Mouse (Mus musculus) neural tube, embryonic 11.5 days (tissue): ENCODE measurements at regions not wholly inside any gene's neighbourhood (a gene's known extent, or its start where the extent isn't known, plus 50 kb on each side); places are given as distances from the start of the nearest gene placed in this dataset.

ENCODE experiments used
- ATAC-seq: fragments of 200-750 bp; cut with Nextera tagmentation; 2 replicates; pipeline ENCODE4 v1.8.0; 2017; ENCODE audit warnings: moderate number of reproducible peaks, mild to moderate bottlenecking, moderate TSS enrichment, moderate library complexity; ENCODE audit not compliant: insufficient read depth, low FRiP score, low TSS enrichment
- DNase-seq: peaks from one replicate; pipeline ENCODE4 v3.0.0-alpha.2; 2015; ENCODE audit warnings: low spot score
- H3K27ac ChIP-seq: fragments of 300-500 bp; sonication (generic); 2 replicates; pipeline ENCODE4 v1.5.1; 2014; ENCODE audit warnings: low read depth, mild to moderate bottlenecking, low read length
- H3K27me3 ChIP-seq: fragments of 300-500 bp; sonication (generic); 2 replicates; pipeline ENCODE4 v1.6.1; 2014; ENCODE audit warnings: mild to moderate bottlenecking, low read length, mixed read lengths; ENCODE audit not compliant: control insufficient read depth, insufficient read depth
- H3K36me3 ChIP-seq: fragments of 300-500 bp; sonication (generic); 2 replicates; pipeline ENCODE4 v1.6.1; 2014; ENCODE audit warnings: mild to moderate bottlenecking, low read length, moderate library complexity, mixed read lengths; ENCODE audit not compliant: control insufficient read depth, insufficient read depth
- H3K4me1 ChIP-seq: fragments of 300-500 bp; sonication (generic); 2 replicates; pipeline ENCODE4 v1.6.1; 2014; ENCODE audit warnings: low read length, mixed read lengths; ENCODE audit not compliant: control insufficient read depth, insufficient read depth
- H3K4me2 ChIP-seq: fragments of 300-500 bp; sonication (generic); 2 replicates; pipeline ENCODE4 v1.6.1; 2014; ENCODE audit warnings: low read depth, mild to moderate bottlenecking, moderate library complexity
- H3K4me3 ChIP-seq: fragments of 300-500 bp; sonication (generic); 2 replicates; pipeline ENCODE4 v1.5.1; 2014; ENCODE audit warnings: low read depth, low read length
- H3K9ac ChIP-seq: fragments of 300-500 bp; sonication (generic); 2 replicates; pipeline ENCODE4 v1.6.1; 2014; ENCODE audit warnings: mild to moderate bottlenecking, low read length
- H3K9me3 ChIP-seq: fragments of 300-500 bp; sonication (generic); 2 replicates; pipeline ENCODE4 v1.6.1; 2016; ENCODE audit warnings: low read length; ENCODE audit not compliant: control insufficient read depth
- WGBS: fragments of 180-500 bp; shearing (Covaris S2); extraction: QIAGEN DNeasy Blood & Tissue Kit; methylation state at CpG from one replicate; pipeline ENCODE4 v1.1.7; 2014; 5-methylcytosine and 5-hydroxymethylcytosine counted together

GRCm38 (mm10) chr17:72657826-72658225, 53.4 kb upstream of the Alk start:
- H3K9ac ChIP-seq, result no peak overlapping the region
- no peak for ATAC-seq
- no peak overlapping the region for H3K27ac ChIP-seq
- no peak overlapping the region for H3K4me2 ChIP-seq
- peaks cover 3% of the 10 kb centered on the region; the same call in 1 of the 2 replicates for H3K4me1 ChIP-seq
- no peaks in the 10 kb centered on the region for H3K9me3 ChIP-seq
- no peaks in the 10 kb centered on the region for H3K36me3 ChIP-seq
- WGBS, result 57% methylated on average over 8 of the region's 8 CpGs
- DNase-seq, result no peak
- H3K4me3 ChIP-seq, result no peak overlapping the region
- H3K27me3 ChIP-seq, result no peaks in the 10 kb centered on the region
